Mouse (Mus musculus) embryo, embryonic 10.5 days (tissue): ENCODE results near the gene Gm14226.
"Not testable (repeated sequence)": the region's sequence is repeated elsewhere in the genome, so short reads cannot be mapped to it uniquely, and the experiment has no call there.

ENCODE experiments used
- DNase-seq: peaks from one replicate; pipeline ENCODE4 v3.0.0-alpha.2; 2015; ENCODE audit warnings: low spot score

The Gm14226 gene

DNA sequence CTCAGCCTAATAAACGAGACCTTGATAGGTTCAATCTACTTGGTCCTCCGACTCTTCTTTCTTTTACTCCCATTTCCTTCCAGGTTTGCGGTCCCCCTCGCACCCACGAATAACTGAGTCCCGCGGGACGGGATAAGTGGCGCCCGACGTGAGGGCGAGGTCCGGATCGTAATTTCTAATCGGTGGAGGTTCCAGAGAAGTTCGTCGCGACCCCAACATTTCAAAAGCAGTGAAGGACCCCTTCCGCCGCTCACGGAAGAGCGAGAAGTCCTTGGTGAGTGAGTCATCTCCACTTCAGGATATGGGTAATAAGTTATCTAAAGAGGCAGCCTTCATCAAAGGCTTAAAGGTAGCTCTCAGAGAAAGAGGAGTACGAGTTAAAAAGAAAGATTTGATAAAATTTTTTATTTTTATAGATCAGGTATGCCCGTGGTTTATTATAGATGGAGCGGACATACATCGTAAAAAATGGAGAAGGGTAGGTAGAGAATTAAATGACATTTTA lies at the start of gene Gm14226:
Gene Gm14226 (plus strand): TSS at position 16 of the 505 bp plus-strand sequence.
- peak; percentile 30 for DNase-seq

DNA sequence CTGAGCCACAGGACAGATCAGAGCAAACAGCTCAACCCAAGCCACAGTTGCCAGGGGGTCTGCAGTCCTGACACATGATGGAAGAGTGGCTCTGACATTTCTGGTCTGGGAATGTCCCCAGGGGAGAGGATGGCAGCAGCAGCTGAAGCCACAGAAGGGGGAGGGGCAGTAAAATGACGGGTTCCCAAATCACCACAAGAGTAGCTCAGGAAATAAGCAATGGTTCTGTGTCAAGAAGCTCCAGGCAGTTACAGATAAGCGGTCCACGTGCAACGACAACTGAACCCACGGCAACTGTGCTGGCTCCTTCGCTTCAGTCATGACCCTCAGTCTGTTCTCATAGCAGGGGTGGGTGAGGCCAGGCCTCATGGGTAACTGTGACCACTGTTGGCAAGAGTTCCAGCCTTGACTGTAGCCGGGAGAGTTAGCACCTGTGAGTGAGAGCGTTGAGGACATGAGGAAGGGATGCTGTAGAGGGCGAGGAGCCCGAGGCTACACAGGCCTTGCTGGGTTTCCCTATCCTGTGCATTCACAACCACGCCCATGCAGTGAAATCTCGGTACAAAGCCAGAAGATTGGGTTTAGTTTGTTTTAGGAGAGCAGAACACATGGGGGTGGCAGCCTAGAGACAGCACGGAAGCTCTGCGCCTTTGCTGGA lies 48.2 kb upstream of the Gm14226 start:
- DNase-seq = peak; percentile 13

DNA sequence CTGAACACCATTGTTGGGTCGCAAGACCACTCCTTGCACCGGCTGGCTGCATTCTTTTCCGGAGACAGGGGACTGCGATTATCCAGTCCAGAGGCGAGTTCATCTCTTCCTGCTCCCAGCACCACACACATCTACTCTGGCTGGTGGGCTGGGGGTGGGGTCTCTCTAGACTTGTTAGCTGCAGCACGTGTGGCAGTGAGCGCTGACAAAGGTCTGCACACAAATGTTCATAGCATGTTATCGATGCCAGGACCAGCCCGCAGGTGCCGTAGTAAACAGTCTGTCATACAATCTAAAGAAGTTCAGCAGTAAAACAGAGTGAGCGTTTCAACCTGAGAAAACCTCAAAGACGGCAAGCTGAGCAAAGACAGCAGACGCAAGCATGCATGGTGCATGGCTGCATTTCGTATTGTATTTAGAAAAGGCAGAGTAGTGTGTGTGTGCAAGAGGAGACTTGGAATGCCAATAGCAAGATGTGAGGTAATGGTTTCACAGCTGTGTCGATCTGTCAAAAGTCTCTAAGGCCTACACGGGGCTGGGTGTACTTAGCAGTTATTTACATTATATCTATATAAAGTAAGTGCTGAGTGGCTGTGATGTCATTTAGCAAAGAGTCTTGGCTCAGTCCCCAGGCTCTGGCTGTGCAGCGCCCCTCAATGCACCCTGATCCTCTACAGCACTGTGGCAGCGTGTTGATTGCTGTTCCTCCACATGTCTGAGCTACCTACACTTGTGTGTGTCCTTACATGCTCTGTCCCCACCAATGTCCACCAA lies 46.0 kb upstream of the Gm14226 start:
- no peak for DNase-seq

DNA sequence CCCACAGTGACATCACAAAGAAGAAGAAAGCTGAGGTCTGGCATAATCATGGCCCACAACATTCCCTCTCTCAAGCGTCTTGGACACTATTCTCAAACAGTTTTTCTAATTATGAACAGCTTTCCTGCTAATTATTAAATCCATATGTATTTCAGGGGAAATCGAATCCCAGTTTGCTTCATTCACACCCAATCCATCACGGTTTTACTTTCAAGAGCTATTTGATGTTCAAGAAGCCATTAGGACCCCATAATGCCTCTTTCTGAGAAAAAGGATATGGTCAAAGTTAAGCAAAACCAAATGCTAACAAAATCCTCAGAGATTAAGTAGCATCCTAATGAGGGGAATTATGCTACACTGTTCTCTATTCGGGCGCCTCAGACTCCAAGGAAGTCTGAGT lies 45.1 kb upstream of the Gm14226 start:
- peak; percentile 57 for DNase-seq

DNA sequence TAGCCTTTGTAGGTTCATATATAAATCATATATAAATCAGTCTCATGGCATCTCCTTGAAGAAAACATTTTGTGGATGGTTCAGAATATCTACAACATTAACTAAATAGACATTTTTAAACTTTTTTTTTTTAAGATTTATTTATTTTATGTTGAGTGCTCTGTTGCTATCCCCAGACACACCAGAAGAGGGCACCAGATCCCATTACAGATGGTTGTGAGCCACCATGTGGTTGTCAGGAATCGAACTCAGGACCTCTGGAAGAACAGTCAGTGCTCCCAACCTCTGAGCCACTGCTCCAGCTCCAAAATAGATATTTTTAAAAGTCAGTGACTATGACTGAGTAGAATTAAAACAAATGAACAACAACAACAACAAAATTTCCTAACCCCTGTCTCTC lies 31.5 kb upstream of the Gm14226 start:
- DNase-seq = no peak

DNA sequence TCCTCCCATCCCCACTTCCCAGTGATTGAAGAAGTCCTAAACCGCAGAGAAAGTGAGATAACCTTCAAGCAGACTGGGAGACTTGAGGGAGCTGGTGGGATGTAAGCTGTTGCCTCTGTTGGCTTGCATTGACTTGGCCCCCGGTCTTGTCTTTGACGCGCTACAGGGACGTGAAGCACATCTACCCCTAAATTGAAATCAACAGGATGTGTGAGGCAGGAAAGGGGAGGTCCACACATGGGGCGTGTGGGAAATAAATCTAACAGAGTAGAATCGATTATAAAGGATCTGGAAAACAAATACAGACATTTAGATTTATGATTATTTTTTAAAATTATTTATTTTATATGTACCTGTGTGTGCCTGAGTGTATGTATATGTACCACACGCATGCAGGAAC lies 26.7 kb upstream of the Gm14226 start:
- DNase-seq = no peak

DNA sequence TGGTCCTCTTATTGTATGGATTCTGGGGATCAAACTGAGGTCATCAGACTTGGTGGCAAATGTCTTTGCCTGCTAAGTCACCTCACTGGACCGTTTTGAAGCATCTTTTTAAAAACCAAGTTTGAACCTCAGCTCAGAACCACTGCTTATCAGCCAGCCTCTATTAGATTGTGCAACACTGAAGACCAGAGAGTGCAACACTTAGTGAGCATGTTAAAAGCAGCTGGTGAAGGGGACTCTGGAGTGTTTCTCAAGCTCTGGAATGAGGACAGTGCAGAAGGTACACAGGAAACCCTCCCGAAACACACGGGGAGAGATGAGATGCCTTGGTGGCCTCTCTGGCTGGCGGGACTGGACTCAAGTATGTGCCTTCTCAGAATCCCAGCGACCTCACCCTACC lies 26.0 kb upstream of the Gm14226 start:
- no peak for DNase-seq

DNA sequence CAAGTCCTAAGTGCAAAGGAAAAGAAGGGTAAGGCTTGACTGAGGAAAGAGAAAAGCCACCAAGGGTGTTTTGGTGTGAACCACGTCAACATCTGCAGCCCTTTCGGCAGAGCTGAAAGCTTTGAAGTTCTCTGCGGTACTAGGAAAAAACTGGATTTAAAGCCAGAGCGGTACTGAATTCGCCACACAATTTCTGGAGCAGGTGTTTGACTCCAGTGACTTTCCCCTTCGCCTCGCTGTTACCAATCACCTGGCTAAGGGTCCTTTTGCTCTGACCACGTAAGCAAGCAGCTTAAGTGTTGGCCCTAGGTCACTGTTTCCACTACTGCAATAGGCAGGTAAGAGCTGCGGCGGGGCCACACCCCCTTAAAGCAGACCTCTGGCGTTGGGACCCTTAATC lies 12.6 kb upstream of the Gm14226 start:
- no peak for DNase-seq

DNA sequence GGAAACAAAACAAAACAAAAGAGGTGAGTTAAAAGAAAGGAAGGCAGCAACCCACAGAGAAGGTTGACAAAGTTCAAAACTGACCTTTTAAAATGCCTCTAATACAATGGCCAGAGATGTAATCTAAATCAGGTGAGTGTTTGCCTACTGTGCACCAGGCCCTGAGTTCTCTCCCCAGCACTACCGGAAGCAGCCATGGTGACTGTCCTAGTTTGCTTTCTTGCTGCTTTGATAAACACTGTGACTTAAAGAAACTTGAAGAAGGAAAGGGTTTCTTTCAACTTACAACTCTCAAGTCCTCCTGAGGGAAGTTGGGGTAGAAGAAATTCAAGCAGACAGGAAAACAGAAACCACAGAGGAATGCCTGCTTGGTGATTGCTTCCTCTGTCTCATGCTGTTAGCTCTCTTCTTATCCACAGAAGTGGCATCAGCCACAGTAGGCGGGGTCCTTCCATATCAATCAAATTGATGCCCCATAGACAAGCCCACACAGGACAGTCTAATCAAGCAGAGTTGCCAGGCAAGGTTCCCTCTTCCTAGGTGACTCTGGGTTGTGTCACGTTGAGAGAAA lies 6.9 kb upstream of the Gm14226 start:
- no peak for DNase-seq

DNA sequence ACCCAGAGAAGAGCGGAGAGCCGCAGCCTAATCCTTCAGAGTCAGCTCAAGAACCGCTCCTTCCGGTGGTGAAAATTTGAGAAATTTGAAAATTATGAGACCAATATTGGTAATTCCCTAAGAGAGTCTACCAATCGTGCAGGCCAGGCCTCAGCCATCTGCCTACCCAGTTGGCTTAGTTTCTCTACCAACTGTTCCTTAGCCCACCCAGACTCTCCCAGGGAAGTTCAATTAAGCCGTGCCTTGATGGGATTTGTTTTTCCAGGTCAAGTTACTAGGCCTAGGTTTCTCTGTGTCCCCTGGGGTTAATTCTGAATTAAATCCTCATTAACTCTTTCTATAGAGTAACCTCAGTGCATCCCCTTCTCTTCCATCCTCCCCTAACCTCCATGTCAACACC lies 5.1 kb upstream of the Gm14226 start:
- DNase-seq = no peak

DNA sequence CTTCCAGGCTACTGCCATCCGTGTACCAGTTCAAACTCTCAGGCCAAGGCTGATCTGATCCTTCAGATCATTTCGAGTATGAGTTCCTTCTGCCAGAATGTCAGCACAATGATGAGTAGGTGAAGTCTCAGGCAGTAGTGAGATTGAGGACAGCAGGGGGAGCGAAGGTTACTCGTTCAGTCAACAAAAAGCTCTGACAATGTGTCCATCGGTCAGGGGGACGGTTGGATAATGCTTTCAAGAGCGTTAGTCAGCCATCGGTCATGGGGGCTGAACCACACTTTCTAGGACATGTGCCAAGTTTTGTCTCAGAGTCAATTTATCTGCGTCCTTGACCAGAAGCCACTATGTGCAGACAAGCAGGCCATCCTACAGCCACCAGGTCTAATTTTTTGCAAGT lies 1.3 kb upstream of the Gm14226 start:
- DNase-seq = not testable (repeated sequence)

DNA sequence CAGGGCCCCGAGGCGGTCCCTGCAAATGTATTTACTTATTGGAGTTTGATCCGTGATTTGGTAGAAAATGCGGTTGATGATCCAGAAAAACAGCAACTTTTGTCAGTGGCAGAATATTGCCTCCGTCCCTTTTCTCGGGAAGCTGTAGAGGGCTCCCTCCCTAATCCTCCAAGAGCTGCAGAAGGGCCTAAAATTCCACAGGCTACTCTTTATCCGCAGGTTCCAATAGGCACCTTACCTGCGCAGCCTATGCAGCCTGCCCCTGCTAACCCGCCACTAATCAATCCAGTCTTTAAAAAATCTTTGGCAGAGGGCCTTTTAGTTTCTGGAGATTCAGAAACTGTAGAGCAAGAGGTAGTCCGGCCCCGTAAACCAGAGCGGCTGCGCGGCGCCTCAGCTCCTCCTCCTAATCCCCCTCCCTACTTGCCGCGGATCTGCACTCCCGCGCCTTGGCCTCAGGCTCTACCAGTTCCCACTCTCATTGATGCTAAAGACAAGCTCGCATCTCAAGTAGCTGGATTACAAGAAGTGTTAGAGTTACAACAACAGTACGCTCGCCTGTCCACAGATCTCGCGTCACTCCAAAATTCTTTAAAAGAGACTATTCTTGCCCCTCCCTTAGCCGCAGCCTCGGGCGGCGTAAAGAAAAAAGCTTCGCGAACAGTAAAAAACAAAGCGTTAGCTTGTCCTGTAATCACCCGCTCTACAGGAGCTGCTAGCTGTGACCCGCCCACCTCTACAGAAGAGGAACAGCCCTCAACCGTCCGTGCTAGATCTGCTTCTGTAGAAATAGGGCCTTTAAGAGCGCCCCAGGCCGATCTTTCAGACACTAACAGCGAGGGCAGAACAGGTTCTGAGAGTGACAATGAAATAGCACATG lies 936 bp downstream of the Gm14226 start:
- peak; percentile 90 for DNase-seq

DNA sequence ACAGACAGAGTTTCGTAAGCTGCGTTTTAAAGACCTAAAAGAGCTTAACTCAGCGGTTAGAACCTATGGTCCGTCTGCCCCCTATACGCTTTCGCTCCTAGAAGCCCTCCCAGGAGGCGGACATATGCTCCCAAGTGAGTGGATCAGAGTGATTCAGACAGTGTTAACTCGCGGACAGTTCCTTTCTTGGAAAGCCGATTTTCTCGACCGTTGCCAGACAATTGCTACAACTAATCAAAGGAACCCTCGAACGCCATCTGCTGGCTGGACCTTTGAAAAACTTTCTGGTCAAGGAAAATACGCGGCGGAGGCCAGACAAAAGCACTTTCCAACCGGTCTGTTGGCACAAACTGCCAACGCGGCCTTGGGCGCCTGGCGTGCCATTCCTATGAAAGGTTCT lies 1.6 kb downstream of the Gm14226 start:
- DNase-seq = peak; percentile 99

DNA sequence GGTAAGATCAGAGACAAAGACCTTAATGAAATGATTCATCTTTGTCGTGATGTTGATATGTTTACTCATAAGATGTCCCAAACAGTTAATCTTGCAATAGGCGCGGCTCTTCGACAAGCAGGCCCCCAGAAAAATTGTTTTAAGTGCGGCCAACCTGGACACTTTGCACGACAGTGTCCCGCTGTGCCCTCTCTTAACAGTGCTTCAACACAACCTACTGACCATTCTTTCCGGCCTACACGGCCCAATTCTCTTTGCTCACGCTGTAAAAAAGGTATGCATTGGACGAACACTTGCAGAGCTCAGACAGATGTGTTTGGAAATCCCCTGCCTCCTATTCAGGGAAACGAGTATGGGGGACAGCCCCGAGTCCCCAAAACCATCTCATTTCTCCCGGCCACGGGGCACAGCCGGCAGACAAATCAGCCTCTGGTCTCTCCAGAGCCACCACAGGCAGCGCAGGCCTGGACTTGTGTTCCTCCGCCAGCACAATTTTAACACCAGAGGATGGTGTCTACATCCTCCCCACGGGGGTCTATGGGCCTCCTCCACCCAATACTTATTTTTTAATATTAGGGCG lies 2.3 kb downstream of the Gm14226 start:
- not testable (repeated sequence) for DNase-seq

DNA sequence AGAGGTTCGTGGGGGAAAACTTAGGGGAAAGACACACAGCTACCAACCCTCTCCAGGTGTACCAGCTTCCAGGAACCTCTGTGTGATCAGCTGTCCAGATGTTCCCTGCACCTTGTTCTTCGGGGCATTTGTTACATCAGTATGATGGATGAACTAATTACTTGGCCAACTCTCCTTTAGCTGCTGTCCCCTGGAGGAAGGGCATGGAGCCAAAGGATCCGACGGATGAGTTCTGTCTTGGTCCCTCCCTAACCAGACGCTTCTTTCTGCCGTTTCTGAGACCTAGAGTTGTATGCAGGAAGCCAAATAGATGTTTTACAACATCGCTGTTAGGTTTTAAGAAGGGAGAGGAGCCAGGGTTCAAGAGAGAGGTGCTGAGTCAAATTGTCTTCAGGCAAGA lies 12.8 kb downstream of the Gm14226 start:
- DNase-seq = no peak

DNA sequence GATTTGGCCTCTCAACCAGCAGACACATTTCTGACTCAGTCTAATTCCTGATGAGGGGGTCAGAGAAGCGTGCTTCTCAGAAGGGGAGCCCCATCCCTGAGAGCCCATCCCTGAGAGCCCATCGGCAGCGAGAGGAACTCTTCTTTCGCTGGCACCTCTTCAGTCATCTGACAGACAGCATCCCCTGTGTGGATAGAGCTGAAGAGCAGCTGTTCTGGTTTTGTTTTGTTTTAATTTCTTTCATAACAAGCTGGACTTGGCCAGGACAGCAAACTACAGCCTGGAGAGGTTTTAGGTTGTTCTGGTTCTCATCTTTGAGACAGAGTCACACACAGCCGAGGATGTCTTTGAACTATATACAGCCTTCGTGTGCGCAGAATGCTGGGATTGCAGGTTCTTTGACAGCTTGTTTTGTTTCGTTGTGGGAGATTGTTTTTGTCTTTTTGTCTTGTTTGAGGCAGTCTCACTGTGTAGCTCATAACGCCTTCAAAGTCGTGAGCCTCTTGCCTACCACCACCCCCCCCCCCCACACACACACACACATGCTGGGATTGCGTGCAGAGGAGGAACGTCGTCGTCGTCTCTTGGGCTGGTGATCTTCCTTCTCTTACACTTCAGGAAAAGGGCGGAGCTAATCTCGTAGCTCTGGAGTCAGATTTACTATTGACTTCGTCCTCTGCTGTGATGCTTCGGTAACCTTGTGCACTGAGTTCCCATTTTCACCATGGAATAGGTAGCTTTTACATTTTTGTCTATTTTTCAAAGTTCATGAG lies 15.1 kb downstream of the Gm14226 start:
- DNase-seq = no peak

DNA sequence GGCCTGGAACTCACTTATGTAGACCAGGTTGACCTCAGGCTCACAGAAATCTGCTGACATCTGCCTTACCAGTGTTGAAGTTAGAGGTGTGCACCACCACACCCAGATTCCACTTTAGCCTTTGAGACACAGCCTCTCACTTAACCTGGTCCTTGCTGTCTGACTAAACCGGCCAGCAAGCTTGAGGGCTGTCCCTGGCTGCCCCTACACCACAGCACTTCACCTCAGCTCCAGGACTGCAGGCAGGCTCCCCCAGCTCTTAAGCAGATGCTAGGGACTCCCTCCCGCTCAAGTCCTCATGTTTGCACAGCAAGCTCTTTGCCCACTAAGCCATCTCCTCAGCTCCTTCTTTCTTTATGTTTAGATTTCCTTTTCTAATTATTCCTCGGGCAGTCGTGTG lies 21.9 kb downstream of the Gm14226 start:
- no peak for DNase-seq

DNA sequence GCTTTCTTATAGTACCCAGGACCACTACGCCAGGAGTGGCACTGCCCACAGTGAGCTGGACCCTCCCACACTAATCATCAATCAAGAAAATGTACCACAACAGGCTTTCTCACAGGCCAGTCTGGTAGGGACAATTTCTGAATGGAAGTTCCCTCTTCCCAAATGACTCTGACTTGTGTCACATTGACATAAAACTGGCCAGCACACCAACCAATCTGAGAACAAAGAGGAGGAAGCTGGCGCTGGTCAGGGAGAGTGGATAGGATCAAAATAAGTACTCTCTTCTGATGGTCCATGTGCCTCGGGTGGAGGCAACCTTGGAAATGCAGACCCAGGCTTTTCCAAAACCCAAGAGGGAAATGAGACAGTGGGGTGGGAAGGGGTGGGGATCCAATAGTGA lies 26.5 kb downstream of the Gm14226 start:
- no peak for DNase-seq

DNA sequence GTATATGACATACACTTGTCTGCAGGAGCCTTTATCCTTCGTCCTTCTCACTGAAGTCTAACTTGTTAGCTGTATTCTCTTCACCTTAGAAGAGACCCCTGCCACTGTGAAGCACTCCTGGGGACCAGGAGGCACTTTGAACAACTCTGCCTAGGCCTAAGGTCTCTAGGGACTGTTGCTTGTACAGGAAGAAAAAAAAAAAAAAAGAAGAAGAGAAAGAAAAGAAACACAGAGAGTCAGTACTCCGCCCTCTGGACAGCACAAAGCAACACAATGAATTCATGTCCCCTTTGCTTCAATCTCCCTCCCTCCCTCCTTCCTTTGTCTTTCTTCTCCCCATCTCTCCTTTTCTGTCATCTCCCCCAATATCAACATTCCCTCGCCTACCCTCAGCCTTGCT lies 27.0 kb downstream of the Gm14226 start:
- DNase-seq = no peak

DNA sequence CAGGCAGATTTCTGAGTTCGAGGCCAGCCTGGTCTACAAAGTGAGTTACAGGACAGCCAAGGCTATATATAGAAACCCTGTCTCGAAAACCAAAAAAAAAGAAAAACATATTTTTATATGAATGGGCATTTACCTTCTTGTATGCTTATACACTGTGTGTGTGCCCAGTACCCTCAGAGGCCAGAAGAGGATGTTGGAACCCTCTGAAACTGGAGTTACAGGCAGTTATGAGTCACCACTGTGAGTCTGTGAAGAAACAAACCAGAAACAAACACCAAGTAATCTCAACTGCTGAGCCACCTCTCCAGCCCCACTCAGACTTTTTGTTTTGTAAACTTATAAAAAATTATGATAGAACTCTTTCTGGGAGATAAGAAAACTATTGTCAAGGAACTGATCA lies 28.7 kb downstream of the Gm14226 start:
- DNase-seq = no peak
